Mouse (Mus musculus): Measurements from ENCODE around the gene Rpl24. TPM values are rescaled to one million over a fixed set of nuclear protein-coding genes. Genes with fewer than 3 reads are reported as not detected.
"Not testable (repeated sequence)": the region's sequence is repeated elsewhere in the genome, so short reads cannot be mapped to it uniquely, and the experiment has no call there.

Gene Rpl24
- total RNA-seq (2021), result 100 to 1,000 TPM; 389 to 404 TPM
- long read RNA-seq, experiment 1, transcript Rpl24-204 (5 exons, 639 nt), result minor isoform, 11 of 80 reads
- long read RNA-seq, experiment 1, transcript Rpl24-201 (6 exons, 677 nt), result major isoform, 65 of 80 reads
- long read RNA-seq, experiment 1, partial matches to known transcripts, result 2 of 80 reads
- long read RNA-seq, experiment 1, other reads (novel, unspliced or antisense), result 1 of 80 reads
- long read RNA-seq, experiment 2, transcript Rpl24-204 (5 exons, 639 nt), result minor isoform, 8 of 242 reads
- long read RNA-seq, experiment 2, transcript Rpl24-201 (6 exons, 677 nt), result major isoform, 229 of 242 reads
- long read RNA-seq, experiment 2, partial matches to known transcripts, result 1 of 242 reads
- long read RNA-seq, experiment 2, other reads (novel, unspliced or antisense), result 4 of 242 reads

DNA sequence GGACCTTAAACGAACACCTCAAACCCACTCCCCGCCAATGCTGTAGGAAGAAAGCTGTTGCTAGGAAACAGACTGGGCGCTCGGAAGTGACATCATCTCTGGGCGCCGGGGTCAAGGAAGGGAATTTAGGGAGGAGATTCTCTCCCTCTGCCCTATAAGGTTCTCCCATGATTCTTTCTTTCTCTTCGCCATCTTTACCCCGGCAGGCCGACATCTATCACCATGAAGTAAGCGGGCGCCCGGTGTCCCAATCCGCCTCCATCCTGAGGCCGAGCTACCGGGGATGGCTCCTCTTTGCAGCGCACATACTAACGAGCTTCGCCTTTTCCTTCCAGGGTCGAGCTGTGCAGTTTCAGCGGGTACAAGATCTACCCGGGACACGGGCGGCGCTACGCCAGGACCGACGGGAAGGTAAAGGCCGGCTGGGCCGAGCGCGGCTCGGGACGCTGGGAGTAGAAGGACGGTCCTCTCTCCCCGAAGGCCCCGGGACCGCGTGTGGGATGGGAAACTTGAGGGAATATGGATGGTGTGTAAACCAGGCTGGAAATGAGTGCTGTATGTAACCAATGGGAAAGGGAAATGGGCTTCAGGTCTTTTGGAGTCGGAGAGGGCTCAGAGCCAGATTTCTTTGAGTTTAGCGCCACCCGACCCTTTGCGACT lies at the start of gene Rpl24:
Gene Rpl24, plus strand, starts transcription at position 64 of the 660 bp plus-strand sequence.
- DNase-seq (ENCODE audit: low spot score in 2 of 2), result peak; percentile 92 to 98

GRCm38 (mm10) chr16:55922079-55922478 lies 44.0 kb upstream of the Rpl24 start:
- no peak for DNase-seq (ENCODE audit: low spot score in 2 of 2)

DNA sequence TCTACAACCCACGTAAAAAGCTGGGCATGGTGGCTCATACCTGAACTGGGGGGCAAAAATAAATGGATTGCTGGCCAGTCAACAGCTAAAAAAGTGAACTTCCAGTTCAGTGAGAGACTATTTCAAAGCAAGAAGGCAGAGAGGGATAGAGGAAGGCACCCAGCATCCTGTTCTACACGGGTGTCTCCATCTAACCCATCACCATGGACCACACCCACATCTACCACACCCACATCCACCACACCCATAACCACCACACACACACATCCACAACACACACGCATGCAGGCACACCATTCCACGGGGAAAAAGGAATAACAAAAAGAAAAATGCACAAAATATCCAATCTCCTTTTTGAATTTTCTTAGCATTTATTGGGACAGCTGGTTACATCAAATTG lies 42.1 kb upstream of the Rpl24 start:
- no peak for DNase-seq (ENCODE audit: low spot score in 2 of 2)

DNA sequence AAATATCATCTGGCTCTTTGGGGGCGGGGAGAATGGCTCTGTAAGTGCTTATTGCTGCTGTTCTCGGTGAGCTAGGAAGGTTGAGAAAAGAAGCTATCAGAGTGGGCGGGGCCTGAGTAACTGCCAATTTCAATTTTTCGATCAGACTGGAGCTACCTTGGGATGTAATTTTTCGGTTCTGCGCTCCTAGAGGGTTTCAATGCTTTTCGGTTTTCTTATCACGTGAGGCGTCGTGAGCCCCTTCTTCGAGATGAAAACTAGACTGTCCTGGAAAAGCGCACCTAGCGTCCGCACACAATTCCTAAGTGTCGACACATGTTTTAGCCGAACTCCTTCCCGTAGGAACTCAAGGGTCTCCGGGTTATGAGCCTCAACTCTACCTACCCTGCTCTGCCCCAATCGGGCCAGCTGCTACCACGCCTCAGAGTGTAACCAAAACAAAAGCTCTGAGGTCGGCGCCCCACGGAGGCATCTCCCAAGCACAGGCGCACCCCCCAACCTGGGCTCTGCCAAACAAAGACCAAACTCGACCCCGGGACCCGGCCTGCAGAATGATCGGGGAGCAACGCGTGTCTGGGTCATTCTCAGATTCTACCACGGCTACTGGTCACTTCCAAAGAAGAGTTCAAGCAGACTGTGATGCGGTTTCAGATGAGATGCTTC lies 32.3 kb upstream of the Rpl24 start:
- peak; percentile 10 to 34 for DNase-seq (ENCODE audit: low spot score in 2 of 2)

DNA sequence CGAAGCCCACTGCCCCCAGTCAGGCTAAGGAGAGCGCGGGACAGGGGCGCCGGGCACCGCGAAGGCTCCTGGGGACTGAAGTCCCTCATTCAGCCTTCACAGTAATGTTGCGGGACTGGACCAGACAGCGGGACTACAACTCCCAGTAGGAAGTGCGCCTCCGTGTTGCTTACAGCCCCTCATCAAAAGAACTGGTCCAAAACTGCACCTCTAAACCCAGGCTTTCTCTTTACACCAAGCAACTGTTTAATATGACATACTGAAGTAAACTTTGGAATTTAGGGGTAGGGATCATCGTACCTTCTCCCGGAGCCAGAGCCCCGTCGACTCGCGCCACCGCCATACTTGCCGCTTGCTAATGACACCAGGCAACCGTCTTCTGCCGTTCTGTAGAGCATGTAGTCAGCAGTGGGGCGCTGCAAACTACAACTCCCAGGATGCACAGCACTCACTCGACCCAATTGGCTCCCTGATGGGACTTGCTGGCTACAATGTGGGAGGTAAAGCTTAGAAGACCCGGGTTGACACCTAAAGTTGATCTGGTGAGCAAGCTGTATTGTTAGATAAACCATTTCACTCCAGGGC lies 31.5 kb upstream of the Rpl24 start, which contains the start of gene Cep97:
Gene Cep97, minus strand, starts transcription at position 403 of the 585 bp plus-strand sequence.
- peak; percentile 94 to 95 for DNase-seq (ENCODE audit: low spot score in 2 of 2)

DNA sequence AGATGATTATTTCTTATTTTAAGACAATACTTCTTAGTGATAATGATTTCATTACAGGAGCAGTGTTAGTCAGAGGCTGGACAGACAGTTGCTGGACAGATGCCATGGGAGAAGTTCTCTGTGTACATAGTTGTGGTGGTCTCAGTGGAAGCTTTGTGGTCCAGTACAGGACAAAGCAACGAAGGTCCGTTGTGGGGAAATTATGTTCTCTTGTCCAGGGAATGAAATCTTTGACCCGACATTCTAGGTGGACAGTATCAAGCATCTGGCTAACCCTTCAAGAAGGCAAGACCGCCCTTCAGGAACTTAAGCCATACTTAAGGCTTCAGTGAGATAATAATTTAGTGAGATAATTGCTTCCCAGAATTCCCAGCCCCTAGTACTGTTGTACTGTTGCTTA lies 27.3 kb upstream of the Rpl24 start:
- DNase-seq (ENCODE audit: low spot score in 2 of 2), result no peak

GRCm38 (mm10) chr16:55939703-55940102 lies 26.4 kb upstream of the Rpl24 start:
- no peak for DNase-seq (ENCODE audit: low spot score in 2 of 2)

DNA sequence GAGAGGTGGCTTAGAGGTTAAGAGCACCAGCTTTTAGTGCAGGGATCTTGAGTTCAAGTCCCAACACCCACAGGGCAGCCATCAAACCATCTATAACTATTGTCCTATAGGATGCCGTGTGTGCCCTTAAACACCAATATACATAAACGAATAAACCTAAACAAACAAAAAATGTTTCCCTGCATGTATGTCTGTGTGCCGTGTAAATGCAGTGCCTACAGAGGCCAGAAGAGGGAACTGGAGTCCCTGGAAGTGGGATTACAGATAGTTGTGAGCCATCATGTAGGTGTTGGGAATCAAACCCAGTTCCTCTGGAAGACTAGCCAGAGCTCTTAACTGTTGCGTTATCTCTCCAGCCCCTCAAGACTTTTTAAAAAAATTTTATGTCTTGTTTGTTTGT lies 25.3 kb upstream of the Rpl24 start:
- no peak for DNase-seq (ENCODE audit: low spot score in 2 of 2)

GRCm38 (mm10) chr16:55947266-55947665 lies 18.8 kb upstream of the Rpl24 start:
- DNase-seq (ENCODE audit: low spot score in 2 of 2), result no peak

DNA sequence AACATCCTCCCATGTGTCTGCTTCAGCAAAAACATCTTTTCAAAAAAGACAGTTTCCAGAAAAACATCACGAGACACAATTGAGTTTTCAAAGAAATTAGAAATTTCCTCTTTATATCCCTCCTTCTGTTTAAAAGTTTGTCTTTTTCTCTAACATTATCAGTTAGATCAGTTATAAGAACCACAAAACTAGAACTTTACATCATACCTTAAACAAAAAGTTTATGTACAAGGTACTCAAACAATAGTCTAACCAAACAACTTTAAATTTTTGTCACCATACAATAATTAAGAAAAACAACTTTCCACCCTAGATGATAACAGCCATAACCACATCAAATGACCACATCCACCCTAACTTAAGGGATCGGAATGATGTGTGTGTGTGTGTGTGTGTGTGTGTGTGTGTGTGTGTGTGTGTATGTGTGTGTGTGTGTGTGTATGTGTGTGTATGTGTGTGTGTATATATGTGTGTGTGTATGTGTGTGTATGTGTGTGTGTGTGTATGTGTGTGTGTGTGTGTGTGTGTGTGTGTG lies 18.1 kb upstream of the Rpl24 start:
- DNase-seq (ENCODE audit: low spot score in 2 of 2), result not testable (repeated sequence)

GRCm38 (mm10) chr16:55948963-55949362 lies 17.1 kb upstream of the Rpl24 start:
- DNase-seq (ENCODE audit: low spot score in 2 of 2), result no peak

- no peak for DNase-seq (ENCODE audit: low spot score in 2 of 2)
Observed at GRCm38 (mm10) chr16:55950462-55950861, 15.6 kb upstream of the Rpl24 start.

DNA sequence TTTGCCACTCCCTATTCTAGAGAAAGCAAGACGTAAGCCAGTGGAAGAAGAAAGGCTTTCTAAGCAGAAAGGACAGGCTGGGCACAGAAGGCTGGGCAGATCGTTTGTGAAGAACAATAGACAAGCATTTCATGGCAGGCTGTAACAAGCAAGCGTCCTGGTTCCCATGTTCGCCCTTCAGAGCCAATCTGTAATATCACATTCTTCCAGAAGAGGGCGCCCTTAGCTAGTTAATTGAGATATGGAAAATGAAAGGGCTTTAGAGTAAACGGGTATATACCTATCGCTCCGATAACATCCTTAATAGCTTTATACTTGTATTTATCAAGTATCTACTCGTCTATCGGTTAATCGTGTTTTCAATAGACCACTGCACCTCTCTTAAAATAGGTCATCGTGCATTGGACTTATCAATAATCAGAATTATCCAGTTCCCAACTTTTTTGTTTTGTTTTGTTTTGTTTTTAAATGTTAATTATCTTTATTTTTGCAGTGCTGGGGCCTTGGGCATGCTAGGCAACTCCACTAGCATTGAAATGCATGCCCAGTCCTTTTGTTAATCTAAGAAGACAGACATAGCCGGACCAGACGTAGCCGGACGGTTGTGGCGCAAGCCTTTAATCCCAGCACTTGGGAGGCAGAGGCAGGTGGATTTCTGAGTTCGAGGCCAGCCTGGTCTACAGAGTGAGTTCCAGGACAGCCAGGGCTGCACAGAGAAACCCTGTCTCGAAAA lies 15.0 kb upstream of the Rpl24 start:
- peak; percentile 60 to 90 for DNase-seq (ENCODE audit: low spot score in 2 of 2)

- DNase-seq (ENCODE audit: low spot score in 2 of 2), result no peak
Observed at GRCm38 (mm10) chr16:55951679-55952327, 14.3 kb upstream of the Rpl24 start.

DNA sequence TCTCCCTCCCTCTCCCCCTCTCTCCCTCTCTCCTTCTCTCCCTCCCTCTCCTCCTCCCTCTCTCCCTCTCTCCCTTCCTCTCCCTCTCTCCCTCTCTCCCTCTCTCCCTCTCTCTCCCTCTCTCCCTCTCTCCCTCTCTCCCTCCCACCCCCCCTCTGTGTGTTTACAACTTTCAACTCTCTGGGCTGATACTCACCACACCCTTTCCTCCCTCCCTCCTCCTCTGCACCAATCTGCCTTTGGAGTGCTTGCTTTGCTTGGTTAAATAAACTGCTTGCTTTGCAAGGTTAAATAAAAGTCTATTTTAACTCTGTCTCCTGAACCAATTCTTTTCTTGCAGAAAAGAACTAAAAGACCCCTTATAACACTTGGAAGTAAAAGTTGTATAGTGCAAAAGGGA lies 13.3 kb upstream of the Rpl24 start:
- no peak for DNase-seq (ENCODE audit: low spot score in 2 of 2)

GRCm38 (mm10) chr16:55954196-55954595 lies 11.9 kb upstream of the Rpl24 start:
- DNase-seq (ENCODE audit: low spot score in 2 of 2), result not testable (repeated sequence)

- DNase-seq (ENCODE audit: low spot score in 2 of 2), result not testable (repeated sequence)
Observed at GRCm38 (mm10) chr16:55963068-55963467, 3.0 kb upstream of the Rpl24 start.

- peak in 1 of 2 experiments; percentile 59 for DNase-seq (ENCODE audit: low spot score in 2 of 2)
Observed at GRCm38 (mm10) chr16:55964126-55964949, 1.7 kb upstream of the Rpl24 start.

DNA sequence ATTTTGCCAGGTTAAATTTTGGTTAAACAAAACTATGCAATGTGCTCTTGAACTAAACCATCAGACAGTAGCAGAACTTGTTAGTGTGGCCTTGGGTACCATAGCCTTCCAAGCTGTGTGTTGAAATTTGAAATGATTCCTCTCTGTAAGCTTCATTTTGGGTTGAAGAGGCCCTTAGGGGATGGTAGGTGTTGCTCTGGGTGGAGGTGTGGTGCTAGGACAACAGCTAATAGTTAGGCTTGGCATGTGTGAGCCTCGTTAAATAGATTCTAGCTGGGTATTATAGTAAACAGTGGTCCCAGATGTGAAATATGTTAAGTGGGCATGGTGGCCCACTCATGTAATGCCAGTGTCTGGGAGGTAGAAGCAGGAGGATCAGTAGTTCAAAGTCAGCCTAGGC lies 1.1 kb downstream of the Rpl24 start:
- no peak for DNase-seq (ENCODE audit: low spot score in 2 of 2)
